Mouse (Mus musculus): ENCODE data around the gene Vmn1r19. TPM values are rescaled to one million over a fixed set of nuclear protein-coding genes. Genes with fewer than 3 reads are reported as not detected.
"Not testable (repeated sequence)": the region's sequence is repeated elsewhere in the genome, so short reads cannot be mapped to it uniquely, and the experiment has no call there.

The Vmn1r19 gene
- polyA plus RNA-seq (2015; fragmentation: Nextera tagmentation; extraction: Ambion mirVana): not detected in 2 replicates

- not testable (repeated sequence) for H3K9me3 ChIP-seq; H3K27ac ChIP-seq (replicated peaks); H3K4me2 ChIP-seq; ATAC-seq (ENCODE audit: low read depth); H3K36me3 ChIP-seq; H3K27me3 ChIP-seq; H3K9ac ChIP-seq; H3K4me1 ChIP-seq (replicated peaks); H3K4me3 ChIP-seq
- 73% methylated on average over 3 of the region's 3 CpGs for WGBS
Measured at GRCm38 (mm10) chr6:57403480-57403879, at the start of gene Vmn1r19. Gene Vmn1r19 (plus strand): TSS chr6:57403780.

GRCm38 (mm10) chr6:57356864-57357263 lies 46.7 kb upstream of the Vmn1r19 start:
- H3K4me1 ChIP-seq (replicated peaks): no peaks in the 10 kb centered on the region
- no peak overlapping the region for H3K4me2 ChIP-seq
- no peaks in the 10 kb centered on the region for H3K9me3 ChIP-seq
- no peak for ATAC-seq (ENCODE audit: low read depth)
- H3K4me3 ChIP-seq: no peak overlapping the region
- 79% methylated on average over 2 of the region's 2 CpGs for WGBS
- H3K9ac ChIP-seq: no peak overlapping the region
- H3K27ac ChIP-seq (replicated peaks): no peak overlapping the region
- H3K36me3 ChIP-seq: no peaks in the 10 kb centered on the region
- no peaks in the 10 kb centered on the region for H3K27me3 ChIP-seq

GRCm38 (mm10) chr6:57363627-57364026 lies 40.0 kb upstream of the Vmn1r19 start, which contains the start of gene Vmn1r17:
Gene Vmn1r17 (minus strand): TSS chr6:57363727.
- no peak within 1 kb of the TSS for H3K4me2 ChIP-seq
- H3K27ac ChIP-seq (replicated peaks): no peak within 1 kb of the TSS
- H3K4me3 ChIP-seq: no peak within 1 kb of the TSS
- H3K4me1 ChIP-seq (replicated peaks): no peaks in the 10 kb centered on the region
- no peaks in the 10 kb centered on the region for H3K36me3 ChIP-seq
- H3K9me3 ChIP-seq: no peaks in the 10 kb centered on the region
- ATAC-seq (ENCODE audit: low read depth): no peak
- 91% methylated on average over 1 of the region's 1 CpGs for WGBS
- no peak within 1 kb of the TSS for H3K9ac ChIP-seq
- H3K27me3 ChIP-seq: no peaks in the 10 kb centered on the region

- ATAC-seq (ENCODE audit: low read depth); H3K4me3 ChIP-seq; H3K4me1 ChIP-seq (replicated peaks); H3K4me2 ChIP-seq; H3K9ac ChIP-seq; H3K9me3 ChIP-seq; H3K27me3 ChIP-seq; H3K36me3 ChIP-seq; H3K27ac ChIP-seq (replicated peaks): not testable (repeated sequence)
- 90% methylated on average over 1 of the region's 1 CpGs for WGBS
Measured at GRCm38 (mm10) chr6:57365866-57366265, 37.7 kb upstream of the Vmn1r19 start.

DNA sequence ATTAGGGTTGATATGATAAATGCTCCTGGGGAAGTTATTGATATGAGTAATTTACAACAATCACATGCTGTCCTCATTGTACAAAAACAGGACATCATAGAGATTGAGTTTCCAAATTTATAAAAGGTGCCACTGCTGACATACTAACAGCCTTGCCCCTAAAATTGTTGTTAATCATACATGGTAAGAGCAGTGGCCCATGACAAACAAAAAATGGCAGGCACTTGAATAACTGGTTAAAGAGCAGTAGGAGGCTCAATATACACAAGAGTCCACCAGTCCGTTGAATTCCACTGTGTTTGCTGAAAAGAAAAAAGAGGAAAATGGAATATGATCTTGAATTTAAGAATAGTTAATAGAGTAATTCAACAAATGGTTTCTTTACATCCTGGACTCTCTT lies 36.1 kb upstream of the Vmn1r19 start:
- H3K4me3 ChIP-seq: no peak overlapping the region
- no peak overlapping the region for H3K4me2 ChIP-seq
- WGBS: 92% methylated on average over 1 of the region's 1 CpGs
- no peaks in the 10 kb centered on the region for H3K27me3 ChIP-seq
- ATAC-seq (ENCODE audit: low read depth): no peak
- no peak overlapping the region for H3K27ac ChIP-seq (replicated peaks)
- H3K4me1 ChIP-seq (replicated peaks): no peaks in the 10 kb centered on the region
- H3K9me3 ChIP-seq: no peaks in the 10 kb centered on the region
- H3K36me3 ChIP-seq: no peaks in the 10 kb centered on the region
- no peak overlapping the region for H3K9ac ChIP-seq

- H3K4me2 ChIP-seq: no peak within 1 kb of the TSS
- ATAC-seq (ENCODE audit: low read depth): no peak
- no peaks in the 10 kb centered on the region for H3K9me3 ChIP-seq
- no peak within 1 kb of the TSS for H3K9ac ChIP-seq
- H3K4me1 ChIP-seq (replicated peaks): no peaks in the 10 kb centered on the region
- H3K27me3 ChIP-seq: no peaks in the 10 kb centered on the region
- no peak within 1 kb of the TSS for H3K27ac ChIP-seq (replicated peaks)
- H3K36me3 ChIP-seq: no peaks in the 10 kb centered on the region
- no peak within 1 kb of the TSS for H3K4me3 ChIP-seq
Measured at GRCm38 (mm10) chr6:57395683-57396082, 7.9 kb upstream of the Vmn1r19 start, which contains the start of gene Vmn1r18. Gene Vmn1r18 (minus strand): TSS chr6:57395783.

GRCm38 (mm10) chr6:57428630-57429029 lies 25.1 kb downstream of the Vmn1r19 start, which contains the start of gene Vmn1r20:
Gene Vmn1r20 (plus strand): TSS chr6:57428930.
- H3K27ac ChIP-seq (replicated peaks): no peak within 1 kb of the TSS
- ATAC-seq (ENCODE audit: low read depth): no peak
- no peaks in the 10 kb centered on the region for H3K27me3 ChIP-seq
- no peak within 1 kb of the TSS for H3K4me2 ChIP-seq
- no peaks in the 10 kb centered on the region for H3K36me3 ChIP-seq
- H3K9ac ChIP-seq: no peak within 1 kb of the TSS
- H3K4me1 ChIP-seq (replicated peaks): no peaks in the 10 kb centered on the region
- no peaks in the 10 kb centered on the region for H3K9me3 ChIP-seq
- whole genome bisulfite sequencing: 75% methylated on average over 1 of the region's 1 CpGs
- H3K4me3 ChIP-seq: no peak within 1 kb of the TSS

DNA sequence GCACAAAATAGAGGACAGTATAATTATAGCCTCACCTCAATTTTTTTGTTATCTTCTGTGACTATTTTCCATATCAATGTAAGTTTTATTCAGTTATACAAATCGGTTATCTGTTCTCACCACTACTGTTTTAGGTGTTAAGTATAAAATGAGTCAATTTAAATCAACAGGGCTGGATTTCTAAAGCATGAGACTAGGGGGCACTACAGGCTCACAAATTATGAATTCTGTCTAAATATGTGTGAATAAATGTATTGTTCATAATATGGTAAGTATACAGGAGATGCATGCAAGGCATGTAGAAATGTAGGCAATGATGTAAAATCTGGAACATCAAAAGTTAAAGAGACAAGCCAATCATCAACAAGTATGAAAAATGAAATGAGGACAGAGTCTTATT lies 27.6 kb downstream of the Vmn1r19 start:
- H3K9me3 ChIP-seq: no peaks in the 10 kb centered on the region
- H3K27ac ChIP-seq (replicated peaks): no peak overlapping the region
- H3K27me3 ChIP-seq: no peaks in the 10 kb centered on the region
- 86% methylated on average over 1 of the region's 1 CpGs for WGBS
- H3K4me2 ChIP-seq: no peak overlapping the region
- ATAC-seq (ENCODE audit: low read depth): no peak
- H3K36me3 ChIP-seq: no peaks in the 10 kb centered on the region
- H3K4me1 ChIP-seq (replicated peaks): no peaks in the 10 kb centered on the region
- no peak overlapping the region for H3K4me3 ChIP-seq
- no peak overlapping the region for H3K9ac ChIP-seq

Other genes starting within 250 kb of the Vmn1r19 start
- gene Vmn1r12, start 246.9 kb upstream of the Vmn1r19 start, polyA plus RNA-seq (2015; fragmentation: Nextera tagmentation; extraction: Ambion mirVana): not detected in 2 replicates
- not detected in 2 replicates for gene Vmn1r13, start 200.5 kb upstream of the Vmn1r19 start, polyA plus RNA-seq (2015; fragmentation: Nextera tagmentation; extraction: Ambion mirVana)
- not detected in 2 replicates for gene Vmn1r14, start 172.1 kb upstream of the Vmn1r19 start, polyA plus RNA-seq (2015; fragmentation: Nextera tagmentation; extraction: Ambion mirVana)
- gene Vmn1r15, start 145.8 kb upstream of the Vmn1r19 start, polyA plus RNA-seq (2015; fragmentation: Nextera tagmentation; extraction: Ambion mirVana): not detected in 2 replicates
- not detected in 2 replicates for gene Vmn1r16, start 74.3 kb upstream of the Vmn1r19 start, polyA plus RNA-seq (2015; fragmentation: Nextera tagmentation; extraction: Ambion mirVana)
- gene Vmn1r17, start 40.1 kb upstream of the Vmn1r19 start, polyA plus RNA-seq (2015; fragmentation: Nextera tagmentation; extraction: Ambion mirVana): not detected in 2 replicates
- gene Vmn1r18, start 8.0 kb upstream of the Vmn1r19 start, polyA plus RNA-seq (2015; fragmentation: Nextera tagmentation; extraction: Ambion mirVana): not detected in 2 replicates
- not detected in 2 replicates for gene Vmn1r20, start 25.1 kb downstream of the Vmn1r19 start, polyA plus RNA-seq (2015; fragmentation: Nextera tagmentation; extraction: Ambion mirVana)
- gene Ppm1k, start 131.7 kb downstream of the Vmn1r19 start, polyA plus RNA-seq (2015; fragmentation: Nextera tagmentation; extraction: Ambion mirVana): 6.6 and 7.2 TPM in 2 replicates
- 0.96 and 1.4 TPM in 2 replicates for gene Herc6, start 177.2 kb downstream of the Vmn1r19 start, polyA plus RNA-seq (2015; fragmentation: Nextera tagmentation; extraction: Ambion mirVana)

Data from neural tube, embryonic 13.5 days (tissue).